Mouse (Mus musculus): ENCODE data around the gene Ugt1a6b. TPM values are rescaled to one million over a fixed set of nuclear protein-coding genes. Genes with fewer than 3 reads are reported as not detected.
"Not testable (repeated sequence)": the region's sequence is repeated elsewhere in the genome, so short reads cannot be mapped to it uniquely, and the experiment has no call there.

Gene Ugt1a6b
- total RNA-seq, 4 experiments from 2014 or later = 0.83 to 1.3 (median 1.1) TPM; not detected in 1

- not testable (repeated sequence) for DNase-seq (ENCODE audit: low spot score)
Measured at GRCm38 (mm10) chr1:88120550-88120949, 17.5 kb downstream of the Ugt1a6b start.

DNA sequence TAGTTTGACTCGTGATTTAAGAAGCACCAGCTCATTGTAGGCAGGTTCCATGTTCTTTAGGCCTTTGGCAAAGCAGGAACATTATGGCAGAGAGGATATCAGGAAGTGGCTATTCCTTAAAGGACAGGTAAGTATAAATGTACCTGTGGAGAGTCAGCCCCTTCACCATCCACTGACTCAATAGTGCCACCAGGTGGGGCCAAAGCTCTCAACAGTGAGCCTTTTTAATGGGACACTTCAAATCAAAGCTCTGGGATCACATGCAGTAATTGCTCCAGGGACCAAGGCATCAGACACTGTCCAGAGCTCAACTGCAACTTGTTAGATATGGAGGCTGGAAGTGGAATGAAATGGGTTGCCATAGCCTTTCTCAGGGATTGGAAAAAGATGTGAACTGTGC lies 18.5 kb downstream of the Ugt1a6b start:
- not testable (repeated sequence) for DNase-seq (ENCODE audit: low spot score)

DNA sequence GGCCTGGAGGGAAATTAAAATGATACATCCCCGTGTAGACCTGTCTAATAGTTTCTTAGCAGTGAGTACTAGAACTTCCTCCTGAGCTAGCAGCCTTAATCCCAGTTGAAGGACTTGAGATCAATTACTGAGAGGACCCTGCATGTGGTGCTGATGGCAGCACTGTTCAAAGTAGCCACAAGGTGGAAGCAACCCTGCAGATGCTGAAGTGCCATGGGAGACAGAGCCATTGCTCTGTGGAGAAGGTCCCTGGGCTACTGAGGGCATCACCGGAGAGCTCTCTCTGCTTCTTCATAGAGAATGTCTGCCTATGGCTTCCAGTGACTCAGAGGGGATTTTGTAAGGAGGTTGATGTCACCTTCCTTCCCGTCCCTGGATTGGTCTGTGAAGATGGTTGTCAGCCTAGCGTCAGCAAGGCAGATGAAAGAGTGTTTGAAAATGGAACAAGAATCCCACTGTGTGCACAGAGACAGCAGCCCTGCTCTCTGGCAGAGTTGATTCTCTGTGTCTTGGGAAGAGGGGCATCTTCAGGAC lies 22.8 kb downstream of the Ugt1a6b start:
- DNase-seq (ENCODE audit: low spot score) = not testable (repeated sequence)

DNA sequence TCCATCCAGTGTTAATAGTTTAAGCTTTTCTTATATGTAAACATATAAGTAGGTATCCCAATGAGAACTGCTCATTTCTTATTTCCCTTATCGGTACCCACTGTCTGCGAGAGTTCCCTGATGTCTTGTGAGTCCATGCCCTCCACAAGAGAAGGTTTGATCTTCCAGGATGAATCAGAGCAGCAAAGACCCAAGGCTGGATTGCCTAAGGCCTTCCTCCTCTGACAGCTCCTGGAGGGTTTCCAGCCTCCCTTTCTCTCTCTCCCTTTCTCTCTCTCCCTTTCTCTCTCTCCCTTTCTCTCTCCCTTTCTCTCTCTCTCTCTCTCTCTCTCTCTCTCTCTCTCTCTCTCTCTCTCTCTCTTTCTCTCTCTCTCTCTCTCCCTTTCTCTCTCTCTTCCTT lies 26.0 kb downstream of the Ugt1a6b start:
- not testable (repeated sequence) for DNase-seq (ENCODE audit: low spot score)

GRCm38 (mm10) chr1:88130223-88130622 lies 27.2 kb downstream of the Ugt1a6b start:
- DNase-seq (ENCODE audit: low spot score) = not testable (repeated sequence)

GRCm38 (mm10) chr1:88133908-88134456 lies 30.9 kb downstream of the Ugt1a6b start:
- no peak for DNase-seq (ENCODE audit: low spot score)

DNA sequence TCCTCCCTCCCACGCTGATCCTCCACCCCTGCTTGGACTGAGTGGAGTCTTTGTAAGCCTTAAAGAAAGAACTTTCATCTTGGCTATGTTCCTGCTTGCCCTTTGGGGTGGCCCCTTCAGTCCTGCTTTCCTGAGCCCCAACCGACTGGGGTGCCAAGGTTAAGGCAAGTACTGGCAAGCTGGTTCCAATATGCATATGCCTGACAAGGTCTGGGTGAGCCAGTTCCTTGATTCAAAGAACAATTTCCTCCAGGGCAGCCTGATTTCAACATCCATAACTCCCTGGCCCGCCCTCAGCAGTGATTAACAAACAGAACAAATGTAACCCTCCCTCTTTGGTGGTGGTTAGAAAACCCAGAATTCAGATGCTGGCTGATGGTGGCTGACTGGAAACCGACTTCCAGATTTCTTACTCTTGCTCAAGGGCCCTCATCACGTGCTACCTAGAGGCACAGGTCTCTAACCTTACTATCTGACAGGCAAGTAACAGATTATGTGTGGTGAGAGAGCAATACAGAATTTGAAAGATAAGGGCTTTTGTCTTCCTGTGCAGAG lies 31.5 kb downstream of the Ugt1a6b start, which contains the start of gene Ugt1a6a:
Ugt1a6a (plus strand) TSS at position 353 of the 555 bp plus-strand sequence.
- peak; percentile 30 for DNase-seq (ENCODE audit: low spot score)

DNA sequence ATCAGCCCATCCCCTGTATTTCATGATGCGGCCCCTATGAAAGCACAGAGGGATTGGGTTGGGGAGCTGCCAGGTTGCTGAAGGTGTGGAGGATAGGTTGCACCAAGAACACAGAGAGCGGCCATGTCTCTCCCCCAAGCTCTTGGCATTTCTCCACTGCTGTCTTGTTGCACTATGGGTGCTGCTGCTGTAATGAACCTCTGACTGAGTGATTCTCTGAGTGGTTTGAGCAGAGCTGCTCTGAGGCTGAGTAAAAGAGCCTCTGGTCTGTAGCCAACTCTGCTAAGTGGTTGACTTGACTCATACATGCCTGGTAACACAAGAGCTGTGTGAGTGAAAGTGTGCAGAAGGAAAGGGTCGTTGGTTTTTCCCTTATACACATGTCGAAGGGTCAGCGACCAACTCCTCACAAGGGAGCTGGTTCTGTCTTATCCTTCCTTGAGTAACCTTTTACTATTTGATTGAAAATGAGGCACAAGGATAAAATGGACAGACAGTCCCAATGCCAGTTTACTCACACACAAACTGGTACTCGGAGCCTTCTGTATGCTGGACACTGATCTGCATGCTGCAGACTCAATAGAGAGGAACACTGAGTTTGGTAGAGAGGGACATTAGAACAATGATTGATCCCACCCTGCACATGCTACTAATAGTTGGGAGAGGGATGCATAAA lies 32.3 kb downstream of the Ugt1a6b start:
- DNase-seq (ENCODE audit: low spot score) = not testable (repeated sequence)

GRCm38 (mm10) chr1:88136646-88137045 lies 33.6 kb downstream of the Ugt1a6b start:
- peak; percentile 26 for DNase-seq (ENCODE audit: low spot score)

DNA sequence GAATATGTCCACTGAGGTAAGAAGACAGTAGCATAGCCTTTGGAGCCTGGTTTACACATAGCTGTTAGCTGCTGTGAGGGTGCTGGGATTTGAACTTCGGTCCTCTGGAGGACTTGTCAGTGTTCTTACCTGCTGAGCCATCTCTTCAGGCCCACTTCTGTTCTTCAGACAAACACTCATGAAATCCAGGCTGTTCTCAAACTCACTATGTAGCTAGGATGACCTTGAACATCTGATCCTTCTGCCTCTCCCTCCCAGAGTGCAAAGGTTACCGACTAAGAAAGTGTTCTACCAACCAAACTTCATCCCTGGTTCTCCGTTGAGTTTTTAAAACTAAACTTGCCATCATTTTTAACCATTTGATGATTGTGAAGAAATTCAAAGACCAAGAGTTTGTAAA lies 34.2 kb downstream of the Ugt1a6b start:
- DNase-seq (ENCODE audit: low spot score) = no peak

- no peak for DNase-seq (ENCODE audit: low spot score)
Measured at GRCm38 (mm10) chr1:88138145-88138544, 35.1 kb downstream of the Ugt1a6b start.

GRCm38 (mm10) chr1:88140492-88140891 lies 37.4 kb downstream of the Ugt1a6b start:
- DNase-seq (ENCODE audit: low spot score) = not testable (repeated sequence)

GRCm38 (mm10) chr1:88143966-88144675 lies 41.1 kb downstream of the Ugt1a6b start:
- DNase-seq (ENCODE audit: low spot score) = peak; percentile 17

GRCm38 (mm10) chr1:88145278-88145677 lies 42.2 kb downstream of the Ugt1a6b start:
- DNase-seq (ENCODE audit: low spot score) = not testable (repeated sequence)

- not testable (repeated sequence) for DNase-seq (ENCODE audit: low spot score)
Measured at GRCm38 (mm10) chr1:88150133-88150532, 47.1 kb downstream of the Ugt1a6b start.

GRCm38 (mm10) chr1:88158430-88158829 lies 55.4 kb downstream of the Ugt1a6b start:
- no peak for DNase-seq (ENCODE audit: low spot score)

DNA sequence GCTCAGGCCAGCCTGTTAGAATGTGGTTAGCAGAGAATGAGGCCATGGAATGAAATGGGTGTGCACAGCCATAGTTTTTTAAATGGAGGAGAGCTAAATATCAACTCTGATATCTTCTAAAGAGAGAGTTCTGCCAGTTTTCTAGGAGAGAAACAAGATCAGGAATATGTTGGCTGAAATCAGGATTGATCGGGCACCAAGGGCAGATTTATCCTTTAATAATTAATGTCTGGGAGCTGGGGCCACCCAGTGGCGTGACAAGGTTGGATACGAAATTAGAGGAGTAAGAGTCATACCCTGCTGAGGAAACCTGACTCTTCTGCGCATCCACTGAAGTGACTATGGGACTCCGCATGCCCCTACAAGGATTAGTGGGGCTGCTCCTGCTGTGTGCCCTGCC lies 62.7 kb downstream of the Ugt1a6b start, which contains the start of gene Ugt1a5:
Ugt1a5 (plus strand) TSS at position 302 of the 400 bp plus-strand sequence.
- no peak for DNase-seq (ENCODE audit: low spot score)

DNA sequence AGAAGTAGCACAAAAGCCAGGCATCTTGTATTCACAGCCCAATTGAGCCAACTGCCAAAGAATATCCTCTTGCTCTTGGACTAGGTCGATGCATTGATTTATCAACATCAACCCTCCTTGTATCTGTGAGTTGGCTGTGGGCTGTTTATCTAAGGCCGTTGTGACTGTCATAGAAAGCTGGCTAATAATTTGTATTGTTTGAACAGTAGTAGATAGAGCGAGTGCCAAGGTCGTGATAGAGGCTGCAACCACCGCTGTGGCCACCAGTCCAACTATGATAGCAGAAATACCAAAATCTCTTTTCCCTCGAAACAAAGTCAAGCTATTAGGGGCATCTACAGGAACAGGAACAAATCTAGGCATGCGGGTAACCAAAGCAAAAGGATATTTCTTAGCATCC lies 69.1 kb downstream of the Ugt1a6b start:
- DNase-seq (ENCODE audit: low spot score) = not testable (repeated sequence)

DNA sequence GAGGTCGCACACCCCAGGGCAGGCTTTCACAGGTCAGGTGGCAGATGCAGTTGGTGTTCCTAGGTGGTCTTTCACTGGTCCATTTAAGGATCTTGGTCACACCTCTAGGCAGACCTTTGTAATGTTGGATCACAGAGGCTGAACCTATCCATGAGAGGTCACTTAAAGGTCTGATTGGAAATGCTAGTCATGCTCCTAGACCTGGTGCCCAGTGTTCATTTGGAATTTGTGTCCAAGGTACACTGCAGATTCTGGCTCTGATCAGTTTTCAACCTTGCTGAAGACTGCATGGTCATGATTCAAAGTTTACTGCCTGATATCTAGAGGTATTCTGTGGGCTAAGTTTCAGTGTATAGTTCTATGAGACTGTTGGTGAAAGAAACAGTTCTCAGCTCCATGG lies 76.6 kb downstream of the Ugt1a6b start:
- DNase-seq (ENCODE audit: low spot score) = no peak

DNA sequence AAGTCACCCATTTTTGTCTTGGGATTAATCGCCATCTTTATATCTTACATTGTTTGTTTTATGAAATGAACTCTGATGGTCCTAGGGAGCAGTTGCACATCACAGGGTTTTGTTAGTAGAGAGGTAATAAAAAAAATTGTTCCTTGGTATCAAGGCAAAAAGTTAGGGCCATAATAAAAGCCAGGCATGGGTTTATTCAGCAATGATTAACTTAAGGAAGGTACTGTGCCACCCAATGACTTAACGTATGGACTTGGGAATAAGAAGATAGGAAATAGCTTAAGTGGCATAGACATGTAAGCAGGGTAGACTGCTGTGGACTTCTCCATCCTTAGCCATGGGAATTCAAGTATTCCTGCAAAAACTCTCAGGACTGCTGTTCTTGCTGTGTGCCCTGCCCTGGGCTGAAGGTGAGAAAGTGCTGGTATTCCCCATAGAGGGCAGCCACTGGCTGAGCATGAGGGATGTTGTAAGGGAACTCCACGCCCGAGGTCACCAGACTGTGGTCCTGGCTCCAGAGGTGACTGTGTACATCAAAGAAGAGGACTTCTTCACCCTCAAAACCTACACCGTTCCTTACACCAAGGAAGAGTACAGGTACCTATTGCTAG lies 83.4 kb downstream of the Ugt1a6b start:
- DNase-seq (ENCODE audit: low spot score) = no peak

- DNase-seq (ENCODE audit: low spot score) = no peak
Measured at GRCm38 (mm10) chr1:88192136-88192535, 89.1 kb downstream of the Ugt1a6b start.

- no peak for DNase-seq (ENCODE audit: low spot score)
Measured at GRCm38 (mm10) chr1:88195687-88196086, 92.6 kb downstream of the Ugt1a6b start.

All from heart, adult 8-10 months (tissue).